Mouse (Mus musculus): ENCODE measurements around the gene Raver2. TPM values are rescaled to one million over a fixed set of nuclear protein-coding genes. Genes with fewer than 3 reads are reported as not detected.
"Not testable (repeated sequence)": the region's sequence is repeated elsewhere in the genome, so short reads cannot be mapped to it uniquely, and the experiment has no call there.

Raver2 gene
- polyA plus RNA-seq, 1 experiment from 2014 or later: 3.1 TPM

GRCm38 (mm10) chr4:101086040-101086439 is 17.3 kb downstream of the Raver2 start:
- Histone ChIP-seq H3K27me3 (replicated peaks; ENCODE audit: control insufficient read depth, insufficient read depth, low read length) (no peaks in the 10 kb centered on the region), H3K9ac (ENCODE audit: low read depth, low read length) (no peak overlapping the region), H3K27ac (ENCODE audit: low read depth, low read length) (no peak overlapping the region), H3K4me3 (ENCODE audit: low read depth, low read length) (no peak overlapping the region), H3K4me1 (replicated peaks; ENCODE audit: control insufficient read depth, insufficient read depth, low read length) (no peaks in the 10 kb centered on the region; the same call in 1 of the 2 replicates), H3K36me3 (ENCODE audit: control insufficient read depth, insufficient read depth) (no peaks in the 10 kb centered on the region), H3K4me2 (replicated peaks; ENCODE audit: low read depth) (no peak overlapping the region), H3K9me3 (ENCODE audit: control insufficient read depth) (no peaks in the 10 kb centered on the region)
- peak; percentile 26; the same call in 1 of the 2 replicates for ATAC-seq
- no peak for TF ChIP-seq CTCF (IDR thresholded peaks at IDR 0.05; ENCODE audit: low read depth)
- WGBS: 47% methylated on average over 3 of the region's 3 CpGs

- no peak for ATAC-seq
- WGBS: 59% methylated on average over 1 of the region's 1 CpGs
Measured at GRCm38 (mm10) chr4:101087721-101088120, 18.9 kb downstream of the Raver2 start.

GRCm38 (mm10) chr4:101090630-101091029 is 21.8 kb downstream of the Raver2 start:
- TF ChIP-seq CTCF (IDR thresholded peaks at IDR 0.05; ENCODE audit: low read depth): peak; percentile 47

More at GRCm38 (mm10) chr4:101087721-101088120, 18.9 kb downstream of the Raver2 start:
- H3K27ac ChIP-seq (ENCODE audit: low read depth, low read length): no peak overlapping the region; the same call in 1 of the 2 replicates
- no peaks in the 10 kb centered on the region for H3K36me3 ChIP-seq (ENCODE audit: control insufficient read depth, insufficient read depth)
- no peaks in the 10 kb centered on the region for H3K9me3 ChIP-seq (ENCODE audit: control insufficient read depth)
- H3K9ac ChIP-seq (ENCODE audit: low read depth, low read length): no peak overlapping the region
- H3K4me2 ChIP-seq (replicated peaks; ENCODE audit: low read depth): no peak overlapping the region
- no peaks in the 10 kb centered on the region for H3K27me3 ChIP-seq (replicated peaks; ENCODE audit: control insufficient read depth, insufficient read depth, low read length)
- no peaks in the 10 kb centered on the region; the same call in 1 of the 2 replicates for H3K4me1 ChIP-seq (replicated peaks; ENCODE audit: control insufficient read depth, insufficient read depth, low read length)
- H3K4me3 ChIP-seq (ENCODE audit: low read depth, low read length): no peak overlapping the region
- no peak for TF ChIP-seq CTCF (IDR thresholded peaks at IDR 0.05; ENCODE audit: low read depth)

GRCm38 (mm10) chr4:101093292-101093691 is 24.5 kb downstream of the Raver2 start:
- TF ChIP-seq CTCF (IDR thresholded peaks at IDR 0.05; ENCODE audit: low read depth): no peak
- no peak for ATAC-seq
- no peak overlapping the region for H3K9ac ChIP-seq (ENCODE audit: low read depth, low read length)
- no peaks in the 10 kb centered on the region for H3K9me3 ChIP-seq (ENCODE audit: control insufficient read depth)
- no peaks in the 10 kb centered on the region for H3K4me1 ChIP-seq (replicated peaks; ENCODE audit: control insufficient read depth, insufficient read depth, low read length)
- no peaks in the 10 kb centered on the region for H3K27me3 ChIP-seq (replicated peaks; ENCODE audit: control insufficient read depth, insufficient read depth, low read length)
- H3K36me3 ChIP-seq (ENCODE audit: control insufficient read depth, insufficient read depth): no peaks in the 10 kb centered on the region
- 65% methylated on average over 10 of the region's 10 CpGs for WGBS
- H3K27ac ChIP-seq (ENCODE audit: low read depth, low read length): no peak overlapping the region
- no peak overlapping the region for H3K4me3 ChIP-seq (ENCODE audit: low read depth, low read length)
- H3K4me2 ChIP-seq (replicated peaks; ENCODE audit: low read depth): no peak overlapping the region

More at GRCm38 (mm10) chr4:101090630-101091029, 21.8 kb downstream of the Raver2 start:
- WGBS: 94% methylated on average over 3 of the region's 3 CpGs
- not testable (repeated sequence) for H3K4me1 ChIP-seq (replicated peaks; ENCODE audit: control insufficient read depth, insufficient read depth, low read length); H3K27ac ChIP-seq (ENCODE audit: low read depth, low read length); H3K36me3 ChIP-seq (ENCODE audit: control insufficient read depth, insufficient read depth); ATAC-seq; H3K4me3 ChIP-seq (ENCODE audit: low read depth, low read length); H3K9me3 ChIP-seq (ENCODE audit: control insufficient read depth); H3K27me3 ChIP-seq (replicated peaks; ENCODE audit: control insufficient read depth, insufficient read depth, low read length); H3K4me2 ChIP-seq (replicated peaks; ENCODE audit: low read depth); H3K9ac ChIP-seq (ENCODE audit: low read depth, low read length)

- Histone ChIP-seq H3K9ac (ENCODE audit: low read depth, low read length) (no peak overlapping the region), H3K4me2 (replicated peaks; ENCODE audit: low read depth) (no peak overlapping the region), H3K36me3 (ENCODE audit: control insufficient read depth, insufficient read depth) (no peaks in the 10 kb centered on the region; the same call in 1 of the 2 replicates), H3K4me3 (ENCODE audit: low read depth, low read length) (no peak overlapping the region), H3K27ac (ENCODE audit: low read depth, low read length) (no peak overlapping the region), H3K27me3 (replicated peaks; ENCODE audit: control insufficient read depth, insufficient read depth, low read length) (no peaks in the 10 kb centered on the region), H3K4me1 (replicated peaks; ENCODE audit: control insufficient read depth, insufficient read depth, low read length) (no peaks in the 10 kb centered on the region), H3K9me3 (ENCODE audit: control insufficient read depth) (0 out of 2 replicates have a peak, but pooled peaks cover 4% of the 10 kb centered on the region)
- WGBS: 85% methylated on average over 12 of the region's 12 CpGs
- TF ChIP-seq CTCF (IDR thresholded peaks at IDR 0.05; ENCODE audit: low read depth): no peak
- no peak for ATAC-seq
Measured at GRCm38 (mm10) chr4:101107122-101107521, 38.3 kb downstream of the Raver2 start.

GRCm38 (mm10) chr4:101121002-101121401 is 52.2 kb downstream of the Raver2 start:
- 72% methylated on average over 7 of the region's 7 CpGs for WGBS

GRCm38 (mm10) chr4:101135013-101135412 is 66.2 kb downstream of the Raver2 start:
- Histone ChIP-seq H3K4me3 (ENCODE audit: low read depth, low read length) (no peak overlapping the region), H3K9me3 (ENCODE audit: control insufficient read depth) (no peaks in the 10 kb centered on the region), H3K4me2 (replicated peaks; ENCODE audit: low read depth) (no peak overlapping the region), H3K9ac (ENCODE audit: low read depth, low read length) (no peak overlapping the region), H3K4me1 (replicated peaks; ENCODE audit: control insufficient read depth, insufficient read depth, low read length) (no peaks in the 10 kb centered on the region), H3K27me3 (replicated peaks; ENCODE audit: control insufficient read depth, insufficient read depth, low read length) (no peaks in the 10 kb centered on the region), H3K27ac (ENCODE audit: low read depth, low read length) (no peak overlapping the region), H3K36me3 (ENCODE audit: control insufficient read depth, insufficient read depth) (no peaks in the 10 kb centered on the region)
- 91% methylated on average over 8 of the region's 8 CpGs for WGBS
- no peak for ATAC-seq
- no peak for TF ChIP-seq CTCF (IDR thresholded peaks at IDR 0.05; ENCODE audit: low read depth)

More at GRCm38 (mm10) chr4:101121002-101121401, 52.2 kb downstream of the Raver2 start:
- H3K27me3 ChIP-seq (replicated peaks; ENCODE audit: control insufficient read depth, insufficient read depth, low read length): no peaks in the 10 kb centered on the region
- no peaks in the 10 kb centered on the region for H3K36me3 ChIP-seq (ENCODE audit: control insufficient read depth, insufficient read depth)
- no peak overlapping the region for H3K4me3 ChIP-seq (ENCODE audit: low read depth, low read length)
- no peak overlapping the region for H3K27ac ChIP-seq (ENCODE audit: low read depth, low read length)
- no peak overlapping the region for H3K9ac ChIP-seq (ENCODE audit: low read depth, low read length)
- no peaks in the 10 kb centered on the region for H3K4me1 ChIP-seq (replicated peaks; ENCODE audit: control insufficient read depth, insufficient read depth, low read length)
- no peak overlapping the region for H3K4me2 ChIP-seq (replicated peaks; ENCODE audit: low read depth)
- no peaks in the 10 kb centered on the region for H3K9me3 ChIP-seq (ENCODE audit: control insufficient read depth)
- no peak for TF ChIP-seq CTCF (IDR thresholded peaks at IDR 0.05; ENCODE audit: low read depth)
- no peak for ATAC-seq

Measured in intestine, postnatal 0 days (tissue).